Mouse (Mus musculus): ENCODE data around the gene Pnp. TPM values are rescaled to one million over a fixed set of nuclear protein-coding genes. Genes with fewer than 3 reads are reported as not detected.
"Not testable (repeated sequence)": the region's sequence is repeated elsewhere in the genome, so short reads cannot be mapped to it uniquely, and the experiment has no call there.

The Pnp gene
- total RNA-seq, 2 experiments from 2014 or later: 3.6 to 5.9 TPM

GRCm38 (mm10) chr14:50991037-50991436 is 60.2 kb downstream of the Pnp start:
- Histone ChIP-seq H3K4me3 (no peak overlapping the region), H3K27ac (no peak overlapping the region; the same call in 1 of the 2 replicates)
- intact Hi-C loops (cut with DNase I): no loop called here
- DNase-seq: no peak
- no peak for TF ChIP-seq CTCF (IDR thresholded peaks at IDR 0.05)

GRCm38 (mm10) chr14:50997088-50997487 is 66.2 kb downstream of the Pnp start:
- Histone ChIP-seq H3K4me3 (no peak overlapping the region), H3K27ac (peak overlapping the region; percentile 75)
- TF ChIP-seq CTCF (IDR thresholded peaks at IDR 0.05): no peak
- DNase-seq: no peak
- intact Hi-C loops (cut with DNase I): no loop called here

GRCm38 (mm10) chr14:50997999-50998666 is 67.3 kb downstream of the Pnp start:
- peak overlapping the region; percentile 75 for H3K27ac ChIP-seq
- no peak for TF ChIP-seq CTCF (IDR thresholded peaks at IDR 0.05)
- intact Hi-C loops (cut with DNase I): no loop called here
- no peak overlapping the region for H3K4me3 ChIP-seq
- DNase-seq: no peak

- intact Hi-C loops (cut with DNase I): no loop called here
- TF ChIP-seq CTCF (IDR thresholded peaks at IDR 0.05): no peak
- DNase-seq: no peak
- Histone ChIP-seq H3K4me3 (peak within 1 kb of the TSS; percentile 38), H3K27ac (peak within 1 kb of the TSS; percentile 81)
Observed at GRCm38 (mm10) chr14:51007152-51007801, 76.4 kb downstream of the Pnp start, which contains the start of gene Rnase10. Gene Rnase10 (plus strand): TSS chr14:51007751.

- no peak for TF ChIP-seq CTCF (IDR thresholded peaks at IDR 0.05)
- intact Hi-C loops (cut with DNase I): no loop called here
- peak overlapping the region; percentile 38 for H3K4me3 ChIP-seq
- peak overlapping the region; percentile 81 for H3K27ac ChIP-seq
- DNase-seq: peak; percentile 72
Observed at GRCm38 (mm10) chr14:51007914-51008713, 77.2 kb downstream of the Pnp start.

DNA sequence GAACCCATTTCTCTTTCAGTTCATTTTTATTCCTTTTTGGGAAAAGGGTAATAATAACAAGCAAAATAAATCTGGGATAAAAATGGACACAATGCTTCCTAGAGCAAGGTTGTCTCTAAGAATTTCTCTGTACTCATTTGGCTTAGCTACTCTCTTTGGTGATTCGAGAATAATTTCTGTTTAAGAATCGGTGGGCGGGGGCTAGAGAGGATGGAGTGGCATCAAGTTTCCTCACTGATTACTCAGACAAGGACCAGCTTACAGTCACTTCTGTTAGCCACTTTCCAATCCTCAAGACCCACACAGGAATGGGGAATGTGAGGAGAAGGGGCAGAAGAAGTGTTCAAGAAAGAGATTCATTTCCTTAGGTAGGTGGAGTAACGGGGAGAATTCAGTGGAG is 77.9 kb downstream of the Pnp start:
- intact Hi-C loops (cut with DNase I): no loop called here
- no peak for TF ChIP-seq CTCF (IDR thresholded peaks at IDR 0.05)
- DNase-seq: no peak
- Histone ChIP-seq H3K4me3 (peak overlapping the region; percentile 38), H3K27ac (peak overlapping the region; percentile 81)

- TF ChIP-seq CTCF (IDR thresholded peaks at IDR 0.05): no peak
- H3K4me3 ChIP-seq: no peak overlapping the region
- peak overlapping the region; percentile 81 for H3K27ac ChIP-seq
- no peak for DNase-seq
- intact Hi-C loops (cut with DNase I): no loop called here
Observed at GRCm38 (mm10) chr14:51009572-51009971, 78.7 kb downstream of the Pnp start.

DNA sequence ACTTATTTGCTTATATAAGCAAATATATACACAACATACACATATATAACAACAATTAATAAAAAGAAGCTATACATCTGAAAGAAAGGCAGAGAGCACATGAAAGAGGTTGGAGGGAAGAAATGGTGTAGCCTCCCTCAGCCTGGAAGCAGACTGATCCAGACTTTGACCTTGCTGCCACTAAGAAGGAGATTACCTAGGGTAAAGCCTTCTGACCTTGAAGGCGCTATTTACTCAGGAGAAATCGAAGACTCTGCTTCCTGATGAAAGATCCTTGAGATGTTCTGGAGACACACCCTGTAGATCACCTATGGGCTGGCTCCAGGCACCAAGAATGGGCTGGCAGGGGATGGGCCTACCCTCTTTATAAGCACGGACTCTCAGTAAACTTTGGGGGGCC is 83.8 kb downstream of the Pnp start:
- H3K27ac ChIP-seq; H3K4me3 ChIP-seq; intact Hi-C loops (cut with DNase I); DNase-seq: not testable (repeated sequence)

Other genes with a start within 250 kb of the Pnp start
- not detected for gene Olfr747, start 237.9 kb upstream of the Pnp start, total RNA-seq (2021)
- gene Olfr748, start 223.7 kb upstream of the Pnp start, total RNA-seq (2021): not detected
- gene Olfr749, start 186.0 kb upstream of the Pnp start, total RNA-seq (2021): not detected
- gene Ttc5, start 145.6 kb upstream of the Pnp start, total RNA-seq (2021): 1 to 10 TPM; 6.2 to 6.4 TPM
- gene Ccnb1ip1, start 123.3 kb upstream of the Pnp start, total RNA-seq (2021): not detected
- 10 to 100 TPM; 10.2 TPM for gene Parp2, start 123.2 kb upstream of the Pnp start, total RNA-seq (2021)
- 1 to 10 TPM; 6.6 to 9.5 TPM for gene Tep1, start 60.5 kb upstream of the Pnp start, total RNA-seq (2021)
- gene Klhl33, start 33.6 kb upstream of the Pnp start, total RNA-seq (2021): 10 to 100 TPM; 68.8 to 76.8 TPM
- gene Osgep, start 6.2 kb upstream of the Pnp start, total RNA-seq (2021): 10 to 100 TPM; 45.3 to 63.1 TPM
- 10 to 100 TPM; 28.0 to 28.1 TPM for gene Apex1, start 6.1 kb upstream of the Pnp start, total RNA-seq (2021)
- 10 to 100 TPM; 16.2 to 16.6 TPM for gene Pip4p1, start 226 bp upstream of the Pnp start, total RNA-seq (2021)
- gene Gm49342, start 13.4 kb downstream of the Pnp start, total RNA-seq (2021): 1 to 10 TPM; 2.9 to 7.8 TPM
- under 1 TPM in 1 of 2 experiments, not detected in 1; 0.47 TPM for gene Pnp2, start 24.9 kb downstream of the Pnp start, total RNA-seq (2021)
- gene Rnase10, start 76.7 kb downstream of the Pnp start, total RNA-seq (2021): not detected
- not detected for gene Rnase9, start 110.8 kb downstream of the Pnp start, total RNA-seq (2021)
- not detected for gene Rnase11, start 119.1 kb downstream of the Pnp start, total RNA-seq (2021)
- gene Rnase12, start 126.6 kb downstream of the Pnp start, total RNA-seq (2021): not detected
- gene Olfr750, start 143.4 kb downstream of the Pnp start, total RNA-seq (2021): not detected
- 10 to 100 TPM; 34.6 to 40.1 TPM for gene Rnase4, start 160.0 kb downstream of the Pnp start, total RNA-seq (2021)
- 1 to 10 TPM; 4.0 TPM for gene Ang, start 160.1 kb downstream of the Pnp start, total RNA-seq (2021)
- gene Eddm3b, start 183.3 kb downstream of the Pnp start, total RNA-seq (2021): not detected
- gene Rnase6, start 192.8 kb downstream of the Pnp start, total RNA-seq (2021): under 1 TPM in 1 of 2 experiments, not detected in 1; 0.64 TPM
- not detected for gene Rnase1, start 215.7 kb downstream of the Pnp start, total RNA-seq (2021)
- gene Rnase2b, start 231.2 kb downstream of the Pnp start, total RNA-seq (2021): not detected